Mouse (Mus musculus): ENCODE results near the gene Hist1h2ap.

GRCm38 (mm10) chr13:21855146-21855545, 21.8 kb upstream of the Hist1h2ap start:
- TF ChIP-seq POLR2A (IDR thresholded peaks at IDR 0.05; ENCODE audit: insufficient read length, low read depth) (no peak), CEBPB (IDR thresholded peaks at IDR 0.05; ENCODE audit: insufficient read depth, poor library complexity, severe bottlenecking) (no peak), SRF (IDR thresholded peaks at IDR 0.05; ENCODE audit: control insufficient read depth, insufficient read length, low read depth) (no peak), TCF12 (IDR thresholded peaks at IDR 0.05; ENCODE audit: insufficient read depth, poor library complexity, severe bottlenecking) (no peak), REST (IDR thresholded peaks at IDR 0.05; ENCODE audit: insufficient read depth, insufficient read length) (no peak)
